Mouse (Mus musculus): ENCODE measurements around the gene Fiz1.

GRCm38 (mm10) chr7:5021197-5021596, 6.7 kb upstream of the Fiz1 start:
- TF ChIP-seq CTCF (IDR thresholded peaks at IDR 0.05) (no peak), POLR2A (IDR thresholded peaks at IDR 0.05; ENCODE audit: insufficient read depth, low read depth, low read length) (no peak)

Data from heart, adult 2 months (tissue).